Mouse (Mus musculus) gonadal fat pad, adult 2 months (tissue): ENCODE measurements around the gene Frrs1. TPM values are rescaled to one million over a fixed set of nuclear protein-coding genes. Genes with fewer than 3 reads are reported as not detected.

Experiments
- polyA plus RNA-seq: library from polyadenylated mRNA; depleted of rRNA; stranded (reverse); fragments of >200 nt; gene quantifications from 2 replicates; pipeline ENCODE4 v1.2.3, GENCODE M21; 2012; rRNA removed

The Frrs1 gene
- polyA plus RNA-seq, 1 experiment, result 19.2 TPM

Other genes with a start within 250 kb of the Frrs1 start
- gene Trmt13, start 244.9 kb upstream of the Frrs1 start, polyA plus RNA-seq, result 4.9 and 5.8 TPM in 2 replicates
- 33.6 and 34.1 TPM in 2 replicates for gene Mfsd14a, start 196.8 kb upstream of the Frrs1 start, polyA plus RNA-seq
- not detected in 2 replicates for gene Gm43191, start 178.2 kb upstream of the Frrs1 start, polyA plus RNA-seq
- gene Slc35a3, start 146.6 kb upstream of the Frrs1 start, polyA plus RNA-seq, result 10.5 and 11.5 TPM in 2 replicates
- 10.3 and 11.5 TPM in 2 replicates for gene Agl, start 51.3 kb upstream of the Frrs1 start, polyA plus RNA-seq
- not detected in 2 replicates for gene 4930455H04Rik, start 108.8 kb downstream of the Frrs1 start, polyA plus RNA-seq
- 19.8 and 24.5 TPM in 2 replicates for gene Palmd, start 109.5 kb downstream of the Frrs1 start, polyA plus RNA-seq